Mouse (Mus musculus) heart, embryonic 12.5 days (tissue): ENCODE data around the gene Serpina5. TPM values are rescaled to one million over a fixed set of nuclear protein-coding genes. Genes with fewer than 3 reads are reported as not detected.
"Not testable (repeated sequence)": the region's sequence is repeated elsewhere in the genome, so short reads cannot be mapped to it uniquely, and the experiment has no call there.

Source experiments
- ATAC-seq: fragments of 200-750 bp; cut with Nextera tagmentation; 2 replicates; pipeline ENCODE4 v1.8.0; 2017; ENCODE audit warnings: moderate TSS enrichment, moderate library complexity; ENCODE audit not compliant: insufficient number of reproducible peaks, low FRiP score
- H3K27ac ChIP-seq: fragments of 300-500 bp; sonication (generic); 2 replicates; pipeline ENCODE4 v1.5.1; 2016; ENCODE audit warnings: mild to moderate bottlenecking, moderate library complexity; ENCODE audit not compliant: poor library complexity, severe bottlenecking
- H3K27me3 ChIP-seq: fragments of 300-500 bp; sonication (generic); replicated peaks from 2 replicates; pipeline ENCODE4 v1.6.1; 2016; ENCODE audit warnings: mild to moderate bottlenecking, moderate library complexity
- H3K36me3 ChIP-seq: fragments of 300-500 bp; sonication (generic); 2 replicates; pipeline ENCODE4 v1.6.1; 2016; ENCODE audit warnings: mild to moderate bottlenecking, moderate library complexity
- H3K4me1 ChIP-seq: fragments of 300-500 bp; sonication (generic); replicated peaks from 2 replicates; pipeline ENCODE4 v1.6.1; 2016; ENCODE audit warnings: mild to moderate bottlenecking
- H3K4me2 ChIP-seq: fragments of 300-500 bp; sonication (generic); 2 replicates; pipeline ENCODE4 v1.6.1; 2016; ENCODE audit warnings: mild to moderate bottlenecking, moderate library complexity
- H3K4me3 ChIP-seq: fragments of 300-500 bp; sonication (generic); 2 replicates; pipeline ENCODE4 v1.5.1; 2016; ENCODE audit warnings: mild to moderate bottlenecking
- H3K9ac ChIP-seq: fragments of 300-500 bp; sonication (generic); 2 replicates; pipeline ENCODE4 v1.6.1; 2016; ENCODE audit warnings: mild to moderate bottlenecking, moderate library complexity
- H3K9me3 ChIP-seq: fragments of 300-500 bp; sonication (generic); replicated peaks from 2 replicates; pipeline ENCODE4 v1.6.1; 2016; ENCODE audit warnings: mild to moderate bottlenecking, moderate library complexity
- WGBS: fragments of 180-500 bp; shearing (Covaris S2); methylation state at CpG from one replicate; pipeline ENCODE4 v1.1.7; 2016; 5-methylcytosine and 5-hydroxymethylcytosine counted together
- polyA plus RNA-seq: library from polyadenylated mRNA; unstranded; fragments of >200 nt; fragmentation: Nextera tagmentation; extraction: Ambion mirVana; gene quantifications from 2 replicates; pipeline ENCODE4 v1.2.1, GENCODE M21; 2016

Serpina5 gene
- polyA plus RNA-seq, 1 experiment from 2014 or later: not detected

DNA sequence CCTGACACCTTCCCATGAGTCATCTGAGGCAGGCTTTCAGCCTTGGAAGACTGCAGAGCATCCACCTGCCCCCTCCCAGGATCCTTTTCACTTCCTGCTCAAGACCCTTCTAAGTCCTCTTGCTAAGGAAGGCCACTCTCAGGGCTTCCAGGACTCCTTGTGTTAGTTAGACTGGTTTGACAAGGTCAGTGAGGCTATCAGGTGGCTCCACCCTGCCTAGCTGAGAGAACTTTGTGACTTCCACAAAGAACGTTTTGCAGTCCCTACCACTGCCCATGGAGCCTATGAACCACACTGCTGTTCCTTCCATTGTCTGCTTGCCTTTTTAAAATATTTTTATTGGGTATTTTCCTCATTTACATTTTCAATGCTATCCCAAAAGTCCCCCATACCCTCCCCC, 29.2 kb upstream of the Serpina5 start:
- no peak for ATAC-seq
- Histone ChIP-seq H3K27me3 (peaks cover 20% of the 10 kb centered on the region; the same call in 1 of the 2 replicates), H3K36me3 (no peaks in the 10 kb centered on the region), H3K4me1 (0 out of 2 replicates have a peak, but pooled peaks cover 5% of the 10 kb centered on the region), H3K27ac (no peak overlapping the region), H3K9me3 (no peaks in the 10 kb centered on the region), H3K4me2 (no peak overlapping the region), H3K4me3 (no peak overlapping the region), H3K9ac (no peak overlapping the region)
- 20% methylated on average over 1 of the region's 1 CpGs for WGBS

DNA sequence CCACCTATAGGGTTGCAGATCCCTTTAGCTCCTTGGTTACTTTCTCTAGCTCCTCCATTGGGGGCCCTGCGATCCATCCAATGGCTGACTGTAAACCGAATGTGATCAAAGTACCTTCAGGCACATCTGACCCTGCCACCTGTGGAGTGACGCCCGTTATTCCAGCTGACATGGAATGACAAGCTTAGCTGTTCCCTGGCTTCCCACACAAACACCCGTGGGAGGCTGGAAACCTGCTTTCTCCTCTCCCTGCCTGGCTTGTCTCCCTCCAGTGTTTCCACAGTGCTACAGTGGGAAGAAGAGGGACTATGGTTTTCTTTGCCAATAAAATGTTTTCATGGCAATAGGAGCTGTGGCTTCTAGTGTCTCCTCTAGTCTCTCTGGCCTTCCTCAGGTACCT, 28.6 kb upstream of the Serpina5 start:
- Histone ChIP-seq H3K27me3 (peaks cover 20% of the 10 kb centered on the region; the same call in 1 of the 2 replicates), H3K4me2 (no peak overlapping the region), H3K4me3 (no peak overlapping the region), H3K36me3 (no peaks in the 10 kb centered on the region), H3K9ac (no peak overlapping the region), H3K9me3 (no peaks in the 10 kb centered on the region), H3K4me1 (0 out of 2 replicates have a peak, but pooled peaks cover 5% of the 10 kb centered on the region), H3K27ac (no peak overlapping the region)
- 58% methylated on average over 5 of the region's 5 CpGs for WGBS
- no peak for ATAC-seq

DNA sequence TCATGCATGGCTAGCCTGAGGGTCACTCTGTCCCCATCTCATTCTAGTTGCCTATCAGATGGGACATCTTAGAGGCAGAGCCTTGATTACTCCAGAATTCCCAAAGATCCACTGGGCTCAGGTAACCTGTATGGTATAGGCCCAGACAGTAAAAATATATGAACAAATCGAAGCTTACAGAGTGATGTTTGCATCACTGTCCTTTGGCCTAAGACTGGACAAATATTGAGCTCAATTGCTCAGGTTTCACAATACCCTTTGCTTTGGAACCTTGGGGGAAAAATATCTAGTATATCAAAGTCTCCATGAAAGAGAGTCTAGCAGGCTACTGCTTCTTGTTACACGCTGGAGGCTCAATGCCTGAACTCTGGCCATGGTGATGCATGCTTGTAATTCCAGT, 10.8 kb upstream of the Serpina5 start:
- no peaks in the 10 kb centered on the region for H3K27me3 ChIP-seq
- no peak overlapping the region for H3K4me2 ChIP-seq
- H3K9ac ChIP-seq: no peak overlapping the region
- H3K4me1 ChIP-seq: no peaks in the 10 kb centered on the region
- H3K27ac ChIP-seq: no peak overlapping the region
- no peak for ATAC-seq
- H3K36me3 ChIP-seq: no peaks in the 10 kb centered on the region
- H3K9me3 ChIP-seq: no peaks in the 10 kb centered on the region
- 68% methylated on average over 2 of the region's 2 CpGs for WGBS
- H3K4me3 ChIP-seq: no peak overlapping the region

DNA sequence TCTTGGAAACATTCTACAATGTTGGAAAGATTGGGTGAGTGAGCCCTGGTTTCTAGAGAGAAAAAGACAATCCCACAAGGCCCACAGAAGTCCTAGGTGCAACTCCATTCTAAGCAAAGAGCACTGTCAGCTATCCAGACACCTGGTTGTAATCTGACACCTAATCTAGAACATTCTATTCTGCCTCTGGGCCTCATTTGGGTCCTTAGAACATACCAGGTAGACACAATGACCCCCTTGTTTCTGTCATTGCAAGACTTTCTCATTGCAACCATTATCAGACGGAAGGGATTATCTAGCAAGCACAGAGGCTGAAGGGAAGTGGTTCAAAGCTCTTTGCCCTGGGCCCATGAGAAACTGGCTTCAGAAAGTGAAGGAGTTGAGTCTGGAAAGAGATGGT, 9.6 kb upstream of the Serpina5 start:
- Histone ChIP-seq H3K9ac (no peak overlapping the region), H3K4me3 (no peak overlapping the region), H3K27ac (no peak overlapping the region), H3K27me3 (no peaks in the 10 kb centered on the region), H3K9me3 (no peaks in the 10 kb centered on the region), H3K4me2 (no peak overlapping the region), H3K4me1 (no peaks in the 10 kb centered on the region), H3K36me3 (no peaks in the 10 kb centered on the region)
- 76% methylated on average over 1 of the region's 1 CpGs for WGBS
- ATAC-seq: no peak

DNA sequence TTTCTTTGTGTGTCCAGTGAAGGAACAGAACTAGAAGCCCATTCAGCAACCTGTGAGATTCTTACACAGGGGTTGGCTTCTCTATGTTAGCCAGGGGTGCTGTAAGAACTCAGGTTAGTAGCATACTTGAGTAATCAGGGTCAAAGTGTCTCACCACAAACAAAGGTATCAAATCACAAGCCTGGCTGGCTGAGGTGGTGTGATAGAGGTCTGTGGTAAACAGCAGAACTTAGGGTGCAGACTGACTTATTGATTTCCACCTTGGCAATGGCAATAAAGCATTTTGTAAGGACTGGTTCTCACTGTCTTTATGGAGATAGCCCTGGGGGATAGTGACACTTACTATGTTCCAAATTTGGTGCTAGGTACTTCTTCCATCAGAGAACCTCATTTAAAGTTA, 4.9 kb downstream of the Serpina5 start:
- Histone ChIP-seq H3K27ac (no peak overlapping the region), H3K4me1 (0 out of 2 replicates have a peak, but pooled peaks cover 3% of the 10 kb centered on the region), H3K4me3 (no peak overlapping the region), H3K4me2 (no peak overlapping the region), H3K36me3 (no peaks in the 10 kb centered on the region), H3K27me3 (no peaks in the 10 kb centered on the region), H3K9ac (no peak overlapping the region), H3K9me3 (0 out of 2 replicates have a peak, but pooled peaks cover 5% of the 10 kb centered on the region)
- ATAC-seq: no peak

DNA sequence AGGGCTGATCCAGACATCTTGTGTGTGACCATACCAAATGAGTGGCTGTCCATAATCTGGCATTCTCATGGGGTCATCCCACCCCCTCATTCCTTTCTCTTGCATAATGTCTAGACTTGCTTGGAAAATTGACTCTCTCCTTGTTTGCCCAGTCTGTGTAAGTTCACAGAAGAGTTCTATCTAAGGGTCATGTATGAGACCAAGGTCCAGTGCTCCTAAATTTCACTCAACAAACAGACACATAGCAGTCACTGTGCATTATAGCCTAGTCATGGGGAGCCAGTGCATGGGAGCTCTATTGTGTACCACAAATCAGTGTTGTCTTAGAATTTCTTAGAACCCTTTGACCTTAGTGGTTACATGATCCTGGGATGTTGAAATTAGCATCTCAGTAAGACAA, 6.0 kb downstream of the Serpina5 start:
- no peak overlapping the region for H3K4me3 ChIP-seq

DNA sequence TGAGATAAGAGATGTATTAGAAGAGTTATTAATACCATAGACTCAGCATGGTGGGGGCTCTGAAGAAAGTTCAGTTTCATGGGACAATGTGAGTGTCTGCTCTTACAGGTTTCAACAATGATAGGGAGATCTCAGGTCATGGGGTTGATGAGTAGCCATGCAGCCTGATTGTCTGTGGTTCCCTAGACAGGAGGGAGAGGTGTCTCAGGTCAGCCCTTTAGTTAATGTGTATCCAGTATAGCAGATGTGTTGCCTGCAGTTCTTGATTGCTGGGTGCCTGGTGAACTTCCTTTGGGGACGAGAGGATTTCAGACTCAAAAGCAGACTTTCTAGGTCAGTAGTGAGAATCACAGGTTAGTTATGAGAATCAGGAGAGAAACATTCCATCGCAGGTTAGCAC, 7.6 kb downstream of the Serpina5 start:
- Histone ChIP-seq H3K4me1 (no peaks in the 10 kb centered on the region), H3K9me3 (no peaks in the 10 kb centered on the region), H3K4me3 (no peak overlapping the region), H3K4me2 (no peak overlapping the region), H3K9ac (no peak overlapping the region), H3K36me3 (no peaks in the 10 kb centered on the region), H3K27ac (no peak overlapping the region), H3K27me3 (no peaks in the 10 kb centered on the region)
- ATAC-seq: no peak
- WGBS: 72% methylated on average over 2 of the region's 2 CpGs

More for the DNA sequence above, 6.0 kb downstream of the Serpina5 start:
- H3K27me3 ChIP-seq: no peaks in the 10 kb centered on the region
- no peak overlapping the region for H3K27ac ChIP-seq
- H3K36me3 ChIP-seq: no peaks in the 10 kb centered on the region
- H3K4me2 ChIP-seq: no peak overlapping the region
- H3K4me1 ChIP-seq: 0 out of 2 replicates have a peak, but pooled peaks cover 3% of the 10 kb centered on the region
- no peak overlapping the region for H3K9ac ChIP-seq
- H3K9me3 ChIP-seq: 0 out of 2 replicates have a peak, but pooled peaks cover 5% of the 10 kb centered on the region
- ATAC-seq: no peak

DNA sequence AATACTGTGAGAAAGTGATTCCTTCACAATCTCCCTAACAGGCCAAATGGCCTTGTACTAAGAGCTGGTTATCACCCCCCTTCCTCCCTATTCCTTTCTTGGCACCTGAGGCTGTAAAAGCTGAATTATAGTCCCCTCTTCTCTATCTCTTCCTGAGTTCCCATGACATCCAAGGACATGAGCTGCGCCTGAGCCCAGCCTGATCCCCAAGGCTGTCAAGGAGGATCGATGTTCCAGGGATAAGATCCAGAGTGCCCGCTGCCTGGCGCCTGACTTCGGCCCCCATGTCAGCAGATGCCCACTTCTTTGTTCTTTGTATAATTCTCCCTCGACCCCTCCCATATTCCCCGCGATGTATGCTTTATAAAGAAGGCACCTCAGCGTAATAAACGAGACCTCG, 11.4 kb downstream of the Serpina5 start, which contains the start of gene Serpina3a:
Serpina3a (plus strand) TSS at position 392 of the 400 bp plus-strand sequence.
- H3K4me3 ChIP-seq, H3K9me3 ChIP-seq, H3K27me3 ChIP-seq, H3K27ac ChIP-seq, ATAC-seq, H3K9ac ChIP-seq, H3K4me2 ChIP-seq, H3K36me3 ChIP-seq, H3K4me1 ChIP-seq: not testable (repeated sequence)
- WGBS: 87% methylated on average over 11 of the region's 11 CpGs

DNA sequence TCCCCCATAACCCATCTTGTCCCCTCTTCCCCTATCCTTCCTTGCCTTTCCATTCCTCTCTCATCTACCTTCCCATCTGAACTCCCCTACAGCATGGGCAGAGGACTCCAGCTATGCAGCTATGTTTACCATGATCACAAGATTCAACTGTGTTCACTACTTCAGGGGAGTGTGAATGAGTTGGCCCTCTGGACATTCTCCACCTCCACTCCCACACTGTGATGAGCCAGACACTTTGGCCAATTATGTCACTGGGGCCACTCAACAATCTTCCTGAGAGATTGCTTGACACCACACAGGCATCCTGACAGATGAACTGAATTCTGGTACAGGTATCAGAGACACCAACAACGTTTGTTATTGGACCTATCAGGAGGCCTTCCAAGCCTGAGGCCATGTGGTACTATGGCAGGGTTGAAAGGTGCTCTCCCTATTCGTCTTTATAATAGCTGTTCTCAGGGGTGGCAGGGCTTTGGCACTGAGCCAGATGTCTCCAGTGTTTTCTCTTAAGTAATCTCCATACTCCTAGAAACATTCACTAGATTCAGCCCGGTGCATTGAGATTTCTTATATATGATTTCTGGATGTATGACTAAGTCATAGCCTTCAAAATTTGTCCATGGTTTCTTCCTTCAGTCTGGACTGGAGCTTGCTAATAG, 14.1 kb downstream of the Serpina5 start:
- Histone ChIP-seq H3K4me3 (no peak overlapping the region), H3K27me3 (peaks cover 7% of the 10 kb centered on the region), H3K4me1 (no peaks in the 10 kb centered on the region), H3K27ac (no peak overlapping the region), H3K9ac (no peak overlapping the region), H3K4me2 (no peak overlapping the region), H3K36me3 (no peaks in the 10 kb centered on the region), H3K9me3 (no peaks in the 10 kb centered on the region)
- 45% methylated on average over 3 of the region's 3 CpGs for WGBS
- ATAC-seq: no peak

DNA sequence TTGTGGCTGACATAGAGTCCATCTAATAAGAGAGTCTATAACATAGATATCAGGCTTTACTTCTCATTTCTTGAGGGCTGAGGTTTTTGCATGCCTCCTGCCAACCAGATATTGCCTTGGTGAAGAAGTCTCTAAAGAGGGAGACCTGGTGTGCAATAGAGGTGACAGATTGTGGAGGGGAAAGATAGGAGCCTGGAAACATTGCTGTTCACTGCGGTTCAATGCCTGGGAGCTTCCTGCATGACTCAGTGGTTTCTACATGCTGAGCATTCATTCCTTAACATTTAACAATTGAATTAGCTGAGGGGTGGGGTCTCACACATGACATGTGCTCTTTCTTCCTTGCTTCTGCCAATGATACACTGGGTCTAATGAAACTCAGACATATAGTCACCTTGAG, 22.2 kb downstream of the Serpina5 start:
- no peaks in the 10 kb centered on the region for H3K36me3 ChIP-seq
- peaks cover 6% of the 10 kb centered on the region; the same call in 1 of the 2 replicates for H3K4me1 ChIP-seq
- no peak overlapping the region for H3K27ac ChIP-seq
- 73% methylated on average over 1 of the region's 1 CpGs for WGBS
- H3K27me3 ChIP-seq: 0 out of 2 replicates have a peak, but pooled peaks cover 5% of the 10 kb centered on the region
- no peak overlapping the region for H3K4me3 ChIP-seq
- H3K4me2 ChIP-seq: no peak overlapping the region
- H3K9me3 ChIP-seq: no peaks in the 10 kb centered on the region
- H3K9ac ChIP-seq: no peak overlapping the region
- no peak for ATAC-seq

DNA sequence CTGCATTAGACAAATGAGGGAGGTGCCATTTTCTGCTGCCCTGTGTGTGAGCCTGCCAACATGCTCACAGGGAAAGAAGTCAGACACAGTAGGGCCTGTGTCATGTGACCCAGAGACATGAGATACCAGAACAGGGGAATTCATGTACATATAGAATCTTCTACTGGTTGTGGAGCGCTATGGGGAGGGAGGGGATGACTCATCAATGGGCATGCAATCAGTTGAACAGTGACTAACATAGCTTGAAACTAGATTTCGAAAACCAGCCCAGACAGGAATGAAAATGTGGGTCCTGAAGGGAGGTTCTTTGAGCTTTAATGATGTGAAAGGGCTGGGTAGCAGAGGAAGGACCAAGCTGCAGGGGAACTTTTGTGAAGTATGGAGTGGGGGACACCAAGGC, 23.1 kb downstream of the Serpina5 start:
- Histone ChIP-seq H3K36me3 (no peaks in the 10 kb centered on the region), H3K9me3 (no peaks in the 10 kb centered on the region), H3K27ac (peak overlapping the region; percentile 28; the same call in 1 of the 2 replicates), H3K4me3 (no peak overlapping the region), H3K4me1 (peaks cover 6% of the 10 kb centered on the region; the same call in 1 of the 2 replicates), H3K27me3 (0 out of 2 replicates have a peak, but pooled peaks cover 5% of the 10 kb centered on the region), H3K4me2 (no peak overlapping the region), H3K9ac (no peak overlapping the region)
- no peak for ATAC-seq
- WGBS: 58% methylated on average over 2 of the region's 2 CpGs
